Mouse (Mus musculus): ENCODE data around the gene B3gnt6. TPM values are rescaled to one million over a fixed set of nuclear protein-coding genes. Genes with fewer than 3 reads are reported as not detected.
A peak's percentile ranks its signal among the peaks of the same experiment; 100 is the strongest.

Gene B3gnt6
- total RNA-seq, 1 experiment from 2014 or later: not detected

DNA sequence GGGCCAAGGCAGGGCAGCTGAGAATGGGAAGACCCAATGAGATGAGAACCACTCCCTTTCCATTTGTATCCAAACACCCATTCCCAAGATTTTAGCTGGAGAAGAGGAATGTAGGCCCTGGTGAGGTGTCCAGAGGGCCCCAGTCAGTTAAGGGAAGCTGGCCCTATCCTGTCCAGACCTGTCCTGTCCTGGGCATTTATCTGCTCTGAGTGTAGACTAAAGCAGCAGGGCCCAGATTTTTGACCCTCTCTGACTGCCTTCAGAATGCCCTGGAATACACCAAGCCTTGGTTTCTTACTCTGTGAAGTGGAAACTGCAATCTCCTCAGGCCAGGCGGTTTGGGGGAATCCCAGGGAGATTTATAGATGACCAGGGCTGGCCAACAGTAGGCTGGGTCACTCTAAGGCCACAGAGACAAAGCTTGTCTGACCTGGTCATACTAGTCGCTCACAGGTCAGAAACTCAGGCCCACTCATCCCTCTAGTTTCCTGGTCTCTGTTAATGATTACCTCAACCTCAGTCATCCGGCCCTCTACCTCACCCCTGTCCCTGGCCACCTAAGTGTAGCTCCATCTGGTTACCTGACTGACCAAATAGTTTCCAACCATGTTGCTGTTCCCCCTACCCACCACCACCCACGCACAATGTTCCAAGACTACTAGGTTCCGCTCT lies 20.6 kb downstream of the B3gnt6 start:
- ATAC-seq (ENCODE audit: extremely low read depth, insufficient number of reproducible peaks, low FRiP score, poor library complexity, severe bottlenecking): no peak

DNA sequence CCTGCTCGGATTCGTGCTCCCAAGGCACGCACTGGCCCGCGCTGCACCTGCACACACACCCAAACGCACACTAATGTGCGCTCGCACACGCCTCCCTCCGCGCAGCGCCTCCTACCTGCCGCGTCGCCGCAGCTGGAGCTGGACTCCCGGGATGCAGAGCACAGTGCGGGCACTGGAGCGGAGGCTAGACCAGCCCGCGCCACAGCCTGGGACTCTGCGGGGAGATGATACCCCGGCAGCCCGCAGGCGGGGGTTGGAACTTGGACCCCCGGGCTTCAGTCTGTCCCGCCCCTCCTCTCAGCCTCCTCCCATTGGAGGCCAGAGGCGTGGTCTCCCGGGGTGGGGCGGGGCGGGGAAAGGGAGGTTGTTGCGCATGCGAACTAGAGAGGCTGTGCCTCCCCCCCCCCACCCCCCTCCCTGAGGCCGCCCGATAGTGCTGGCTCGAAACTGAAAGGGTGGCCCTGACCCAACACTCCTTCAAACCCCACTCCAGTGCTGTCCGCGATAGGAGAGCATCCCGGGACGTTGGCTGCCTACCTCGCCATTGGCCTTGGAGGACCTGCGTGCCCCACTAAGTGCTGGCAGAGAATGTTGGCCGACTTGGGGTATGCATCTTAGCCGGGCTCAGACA lies 21.2 kb downstream of the B3gnt6 start, which contains the start of gene Capn5:
Capn5 (minus strand) TSS at position 346 of the 631 bp plus-strand sequence.
- peak; percentile 65 for ATAC-seq (ENCODE audit: extremely low read depth, insufficient number of reproducible peaks, low FRiP score, poor library complexity, severe bottlenecking)

DNA sequence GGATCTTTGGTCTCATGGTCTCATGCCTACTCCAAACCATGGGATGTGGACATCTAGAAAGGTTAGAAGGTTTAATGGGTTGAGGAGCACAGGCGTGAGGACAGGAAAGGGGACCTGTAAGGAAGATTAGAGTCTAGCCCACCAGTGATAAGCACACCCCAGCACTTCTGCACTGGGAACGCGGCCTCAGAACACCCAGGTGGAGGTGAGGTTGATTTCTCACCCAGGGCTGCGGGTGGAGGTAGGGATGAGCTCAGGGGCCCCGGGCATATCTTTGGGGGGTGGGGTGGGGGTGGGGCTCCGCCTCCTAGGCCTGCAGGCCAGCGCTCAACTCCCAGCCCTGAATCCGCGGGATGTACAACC lies 21.7 kb downstream of the B3gnt6 start:
- no peak for ATAC-seq (ENCODE audit: extremely low read depth, insufficient number of reproducible peaks, low FRiP score, poor library complexity, severe bottlenecking)

DNA sequence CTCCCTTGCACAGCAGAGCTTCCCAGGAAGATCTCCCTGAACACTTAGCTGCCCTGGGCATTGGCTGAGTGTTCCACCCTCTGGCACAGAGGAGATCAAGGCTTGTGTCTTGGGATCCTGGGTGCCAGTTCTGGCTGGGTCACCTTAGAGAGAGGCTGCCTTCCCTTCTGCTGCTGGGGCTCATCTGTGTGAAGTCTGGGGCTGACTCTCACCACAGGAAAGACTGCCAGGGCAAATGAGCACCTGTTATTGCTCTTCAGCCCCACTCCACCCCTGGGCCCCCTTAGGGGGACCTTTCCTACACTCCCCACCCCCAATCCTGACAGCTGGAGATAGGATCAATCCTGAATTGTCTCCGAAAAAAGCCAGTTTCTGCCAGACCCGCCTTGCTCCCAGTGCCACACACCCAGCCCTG lies 22.2 kb downstream of the B3gnt6 start:
- ATAC-seq (ENCODE audit: extremely low read depth, insufficient number of reproducible peaks, low FRiP score, poor library complexity, severe bottlenecking): no peak

DNA sequence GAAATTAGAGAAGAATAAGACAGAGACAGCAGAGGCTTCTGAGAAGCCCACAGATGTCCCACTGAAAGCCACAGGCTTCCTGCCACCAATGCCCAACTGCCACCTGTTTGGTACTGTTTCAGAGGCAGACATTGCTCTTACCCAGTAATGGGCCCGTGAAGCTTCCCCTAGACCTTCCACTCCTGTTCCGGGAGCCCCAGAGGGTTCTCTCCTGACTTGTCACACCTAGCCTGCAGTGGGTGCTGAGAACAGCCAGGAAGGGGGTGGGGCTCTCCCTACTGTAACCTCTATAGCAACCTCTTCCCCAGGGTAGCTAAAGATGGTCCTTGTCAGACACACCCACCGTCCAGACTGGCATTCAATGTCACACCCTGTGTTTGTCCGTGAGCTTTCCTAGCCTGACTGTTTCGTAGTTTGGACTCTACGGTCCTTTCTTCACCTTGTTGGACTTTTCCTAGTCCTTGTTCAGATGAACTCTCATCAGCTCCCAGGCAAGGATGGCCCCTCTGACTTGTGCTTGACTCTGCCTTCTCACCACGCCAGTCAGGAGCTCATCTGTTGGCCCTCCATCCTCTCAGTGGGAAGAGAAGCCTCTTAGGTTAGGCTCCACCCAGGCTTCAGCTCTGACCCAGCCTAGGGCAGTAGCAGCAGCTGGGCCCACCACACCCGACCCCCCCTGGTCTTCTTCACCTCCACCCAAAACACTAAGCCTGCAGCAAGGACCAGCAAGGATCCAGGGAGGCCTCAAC lies 22.8 kb downstream of the B3gnt6 start:
- no peak for ATAC-seq (ENCODE audit: extremely low read depth, insufficient number of reproducible peaks, low FRiP score, poor library complexity, severe bottlenecking)

DNA sequence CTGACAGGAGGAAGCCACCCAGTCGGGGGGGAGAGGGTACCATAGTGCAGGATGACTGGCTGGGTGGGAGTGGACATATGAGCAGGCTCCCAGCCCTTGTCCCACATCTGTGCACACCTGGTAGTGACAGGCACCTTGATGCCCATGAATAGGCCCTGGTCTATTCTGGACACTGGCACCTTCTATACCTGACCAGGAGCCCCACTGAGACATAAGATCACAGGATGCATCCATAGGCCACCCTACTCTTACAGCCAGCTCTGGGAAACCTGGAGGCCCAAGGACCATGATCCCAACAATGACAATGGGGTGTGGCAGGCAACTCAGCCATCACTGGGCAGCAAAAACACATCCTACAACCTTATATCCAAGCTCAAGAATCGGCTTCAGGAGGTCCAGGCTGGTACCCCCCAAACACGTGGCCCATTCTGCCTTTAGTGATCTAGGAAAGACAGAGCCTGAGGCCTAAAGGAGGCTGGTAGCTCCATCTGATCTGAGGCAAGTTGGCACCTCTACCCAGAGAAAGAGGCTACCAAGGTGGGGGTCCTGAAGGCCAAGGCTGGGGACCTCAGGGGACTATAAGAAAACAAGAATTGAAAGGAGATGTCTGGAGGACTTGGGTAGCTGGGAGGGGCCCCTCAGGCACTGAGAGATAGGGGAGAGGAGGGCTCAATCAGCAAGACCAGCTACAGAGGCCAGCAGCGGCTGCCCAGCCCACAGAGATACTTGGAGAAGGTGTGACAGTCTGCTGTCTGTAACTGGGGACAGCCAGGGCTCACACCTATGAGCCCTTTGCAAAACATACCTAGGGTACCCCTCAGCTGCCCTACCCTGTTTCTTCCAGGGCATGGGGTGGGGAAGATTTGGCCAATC lies 24.2 kb downstream of the B3gnt6 start:
- ATAC-seq (ENCODE audit: extremely low read depth, insufficient number of reproducible peaks, low FRiP score, poor library complexity, severe bottlenecking): no peak

DNA sequence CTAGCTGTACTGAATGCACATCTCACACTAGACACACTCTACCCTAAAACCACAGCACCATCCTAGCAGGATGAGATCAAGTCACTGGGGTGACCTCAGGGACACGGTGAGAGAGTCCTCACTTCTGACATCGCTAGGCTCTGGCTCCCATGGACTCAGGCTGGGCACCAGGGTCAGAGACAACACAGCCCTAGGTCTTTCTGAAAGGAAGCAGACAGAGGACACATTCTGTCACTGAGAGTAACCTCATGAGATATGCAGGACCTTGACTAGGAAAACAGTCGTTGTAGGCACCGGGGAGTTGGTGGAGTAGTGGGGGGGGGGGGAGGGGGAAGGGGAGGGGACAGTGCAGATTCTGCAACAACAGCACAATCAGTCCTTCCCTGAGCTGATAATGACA lies 25.9 kb downstream of the B3gnt6 start:
- no peak for ATAC-seq (ENCODE audit: extremely low read depth, insufficient number of reproducible peaks, low FRiP score, poor library complexity, severe bottlenecking)

DNA sequence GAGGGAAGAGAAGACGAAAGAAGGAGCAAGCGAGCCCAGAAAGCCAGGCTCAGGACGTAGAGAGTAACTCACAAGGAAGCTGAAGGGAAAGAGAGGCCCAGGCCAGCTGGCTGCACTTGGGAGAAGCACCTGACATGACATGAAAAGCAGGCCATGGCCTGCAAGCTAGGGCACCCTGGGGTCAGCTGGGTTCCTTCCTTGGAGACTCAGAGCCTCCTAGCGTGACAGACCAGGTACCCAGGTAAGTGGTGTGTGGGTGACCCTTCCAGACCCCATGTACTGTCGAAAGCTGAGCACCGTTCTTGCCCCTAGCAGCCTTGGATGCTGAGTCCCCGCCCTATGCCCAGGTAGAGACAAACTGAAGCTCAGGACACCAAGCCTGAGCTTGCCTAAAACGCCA lies 26.6 kb downstream of the B3gnt6 start:
- ATAC-seq (ENCODE audit: extremely low read depth, insufficient number of reproducible peaks, low FRiP score, poor library complexity, severe bottlenecking): no peak

DNA sequence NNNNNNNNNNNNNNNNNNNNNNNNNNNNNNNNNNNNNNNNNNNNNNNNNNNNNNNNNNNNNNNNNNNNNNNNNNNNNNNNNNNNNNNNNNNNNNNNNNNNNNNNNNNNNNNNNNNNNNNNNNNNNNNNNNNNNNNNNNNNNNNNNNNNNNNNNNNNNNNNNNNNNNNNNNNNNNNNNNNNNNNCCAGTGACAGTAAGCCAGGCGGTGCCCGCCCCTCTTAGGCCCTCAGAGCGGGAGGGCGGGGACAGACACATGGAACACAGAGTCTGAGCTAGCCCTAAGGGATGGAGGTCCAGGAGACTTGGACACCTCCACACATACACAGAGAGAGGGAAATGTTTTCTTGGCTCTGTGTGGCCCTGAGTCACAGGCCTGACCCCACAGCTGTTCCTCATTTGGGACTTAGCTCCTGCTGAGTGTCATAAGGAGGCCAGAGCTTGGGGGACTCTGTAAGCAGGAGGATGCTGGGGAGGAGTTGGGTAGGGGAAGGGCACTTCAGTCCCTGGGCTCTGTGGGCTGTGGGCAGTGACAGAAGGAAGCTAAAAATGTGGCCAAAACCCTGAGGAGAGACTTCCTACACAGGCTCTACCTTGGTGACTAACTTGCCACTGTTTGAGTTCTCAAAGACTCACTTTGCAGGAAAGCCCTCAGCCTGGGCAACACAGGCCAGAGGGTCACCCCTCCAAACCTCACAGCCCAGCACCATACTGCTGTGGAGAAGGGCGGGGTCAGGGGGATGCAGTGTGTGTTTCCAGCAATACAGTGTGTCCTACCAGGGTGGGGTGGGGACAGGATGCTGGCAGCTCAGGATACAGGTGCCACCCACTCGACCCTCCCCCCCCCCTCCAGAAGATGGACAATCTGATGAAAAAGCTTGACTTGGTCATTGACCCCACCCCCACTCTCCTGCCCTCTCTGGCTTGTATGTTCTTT lies 27.9 kb downstream of the B3gnt6 start:
- no peak for ATAC-seq (ENCODE audit: extremely low read depth, insufficient number of reproducible peaks, low FRiP score, poor library complexity, severe bottlenecking)

DNA sequence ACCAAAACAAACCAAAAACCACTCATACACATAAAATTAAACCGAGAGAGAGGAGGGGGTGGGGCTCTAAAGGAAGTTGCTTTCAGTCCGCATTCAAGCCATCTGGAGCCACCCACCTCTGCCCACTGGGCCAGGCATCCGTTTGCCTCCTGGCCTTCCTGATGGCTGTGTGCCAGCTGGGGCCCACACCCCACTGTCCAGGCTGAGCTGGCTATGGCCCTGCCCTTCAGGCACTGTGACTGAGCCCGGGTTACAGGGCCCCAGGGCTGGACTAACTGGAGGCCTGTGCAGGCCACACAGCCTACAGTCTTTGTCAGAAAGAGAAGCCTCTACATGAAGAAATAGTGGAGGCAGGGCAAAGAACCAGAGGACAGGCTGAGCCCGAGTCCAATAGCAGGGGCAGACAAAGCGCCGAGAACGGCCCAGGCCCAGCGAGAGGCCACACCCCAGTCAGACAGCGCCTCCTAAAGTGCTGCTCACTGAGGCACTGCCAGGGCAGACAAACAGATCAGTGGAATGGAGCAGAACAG lies 34.2 kb downstream of the B3gnt6 start:
- peak; percentile 81 for ATAC-seq (ENCODE audit: extremely low read depth, insufficient number of reproducible peaks, low FRiP score, poor library complexity, severe bottlenecking)

DNA sequence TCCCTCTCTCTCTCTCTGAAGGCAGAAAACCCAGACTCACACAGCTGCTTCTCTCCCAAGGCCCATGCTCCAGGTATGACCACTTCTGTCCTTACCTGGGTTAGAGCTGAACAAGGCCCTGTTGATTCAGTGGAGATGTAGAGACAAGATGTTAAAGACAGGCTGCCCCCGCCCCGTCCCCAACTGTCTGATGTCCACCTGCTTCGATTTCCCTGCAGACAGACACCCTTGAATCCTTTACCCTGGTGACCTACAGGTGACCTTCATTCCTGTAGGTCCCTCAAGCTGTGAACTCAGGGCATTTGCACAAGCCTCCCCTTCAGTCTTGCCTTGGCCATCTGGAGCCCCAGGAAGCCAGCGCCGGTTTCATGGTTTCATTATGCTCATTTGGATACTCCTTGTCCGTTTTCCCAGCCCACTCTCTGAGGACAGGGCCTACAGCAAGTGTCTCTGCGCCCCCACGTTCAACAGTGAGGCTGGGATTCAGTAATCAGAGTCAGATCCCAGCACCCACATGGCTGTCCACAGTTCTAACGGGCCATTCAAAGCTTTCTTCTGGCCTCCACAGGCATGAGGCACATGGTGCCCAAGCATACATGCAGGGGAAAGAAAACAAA lies 34.8 kb downstream of the B3gnt6 start:
- no peak for ATAC-seq (ENCODE audit: extremely low read depth, insufficient number of reproducible peaks, low FRiP score, poor library complexity, severe bottlenecking)

DNA sequence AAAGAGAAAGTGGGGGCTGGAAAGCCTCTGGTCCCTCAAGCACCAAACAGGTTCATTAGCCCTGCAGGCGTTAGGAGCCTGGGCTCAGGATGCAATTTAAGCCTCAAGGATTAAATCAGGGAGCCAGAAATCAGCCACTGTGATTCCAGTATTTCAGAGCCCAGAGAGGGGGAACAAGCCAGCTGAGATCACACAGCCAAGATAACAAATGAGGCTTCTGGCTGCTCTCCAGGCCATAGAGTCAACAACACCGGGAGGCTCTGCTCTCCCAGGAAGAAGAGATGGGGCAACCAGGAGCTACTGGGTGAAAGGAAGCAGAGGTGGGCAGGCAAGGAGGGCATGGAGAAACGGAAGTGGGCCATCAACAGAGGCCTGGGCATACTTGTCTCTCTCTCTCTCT lies 35.6 kb downstream of the B3gnt6 start:
- no peak for ATAC-seq (ENCODE audit: extremely low read depth, insufficient number of reproducible peaks, low FRiP score, poor library complexity, severe bottlenecking)

DNA sequence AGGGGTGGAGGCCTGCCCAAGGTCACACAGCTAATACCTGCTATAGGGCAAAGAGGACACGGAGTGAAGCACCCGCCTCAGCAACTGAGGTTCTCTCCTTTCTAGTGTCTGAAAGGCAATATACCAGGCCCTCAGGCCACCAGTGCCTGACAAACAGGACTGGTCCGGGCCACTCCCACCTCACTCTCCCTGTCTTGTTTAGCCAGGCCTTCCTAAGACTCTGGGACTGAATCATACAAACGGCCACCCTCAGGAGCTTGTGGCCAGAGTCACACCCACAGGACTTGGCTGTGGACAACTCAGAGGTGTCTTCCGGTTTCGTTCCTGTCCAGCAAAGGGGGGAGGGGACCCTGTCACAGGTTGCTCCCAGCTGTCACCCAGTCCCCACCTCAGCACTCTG lies 37.0 kb downstream of the B3gnt6 start:
- ATAC-seq (ENCODE audit: extremely low read depth, insufficient number of reproducible peaks, low FRiP score, poor library complexity, severe bottlenecking): no peak

DNA sequence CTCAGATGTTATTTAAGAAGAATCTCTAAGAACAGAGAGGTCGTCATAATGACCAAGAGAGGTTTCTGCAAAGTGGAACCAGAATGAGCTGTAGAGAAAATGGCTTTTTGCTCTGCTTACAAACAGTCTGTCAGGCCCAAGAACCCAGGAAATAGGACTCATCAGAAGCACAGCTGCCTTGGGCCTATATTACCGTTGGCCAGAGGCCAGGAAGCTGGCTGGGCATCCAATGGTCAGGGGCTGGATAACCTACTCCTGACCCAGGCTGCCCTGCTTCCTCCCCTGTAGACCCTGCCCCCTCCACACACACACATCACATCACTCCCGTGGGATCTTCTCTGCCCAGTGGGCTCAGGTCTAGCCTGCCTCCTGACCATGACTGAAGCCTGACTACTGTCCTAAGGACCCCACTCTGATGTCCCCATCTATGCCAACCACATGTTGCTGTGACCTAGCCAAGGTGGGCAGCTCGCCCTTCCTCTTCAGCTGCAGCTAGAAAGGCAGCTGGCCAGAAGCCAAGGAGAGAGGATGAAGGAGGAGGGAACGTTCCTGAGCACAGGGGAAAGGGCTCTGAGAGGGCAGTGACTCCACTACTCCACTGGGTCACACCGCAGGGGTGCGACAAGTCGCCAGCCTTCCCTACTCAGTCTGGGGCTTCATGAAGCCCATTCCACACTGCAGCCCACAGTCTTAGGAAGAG lies 39.1 kb downstream of the B3gnt6 start:
- ATAC-seq (ENCODE audit: extremely low read depth, insufficient number of reproducible peaks, low FRiP score, poor library complexity, severe bottlenecking): no peak

DNA sequence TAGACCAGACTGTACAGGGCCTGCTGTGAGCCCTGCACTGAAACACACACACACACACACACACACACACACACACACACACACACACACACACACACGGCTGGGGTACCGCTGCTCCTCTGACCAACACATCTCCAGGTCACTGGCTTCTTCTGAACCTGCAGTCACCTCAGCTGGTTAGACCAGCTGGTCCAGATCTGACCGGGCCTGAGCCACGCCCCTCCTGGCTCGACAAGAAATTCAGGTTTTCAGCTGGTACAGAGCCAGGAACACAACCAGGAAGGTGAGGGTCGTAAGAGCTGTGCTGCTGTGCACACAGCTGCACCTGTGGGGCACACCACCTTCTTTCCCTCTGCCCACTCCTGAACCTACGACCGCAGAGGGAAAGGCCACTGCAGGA lies 40.8 kb downstream of the B3gnt6 start:
- no peak for ATAC-seq (ENCODE audit: extremely low read depth, insufficient number of reproducible peaks, low FRiP score, poor library complexity, severe bottlenecking)

DNA sequence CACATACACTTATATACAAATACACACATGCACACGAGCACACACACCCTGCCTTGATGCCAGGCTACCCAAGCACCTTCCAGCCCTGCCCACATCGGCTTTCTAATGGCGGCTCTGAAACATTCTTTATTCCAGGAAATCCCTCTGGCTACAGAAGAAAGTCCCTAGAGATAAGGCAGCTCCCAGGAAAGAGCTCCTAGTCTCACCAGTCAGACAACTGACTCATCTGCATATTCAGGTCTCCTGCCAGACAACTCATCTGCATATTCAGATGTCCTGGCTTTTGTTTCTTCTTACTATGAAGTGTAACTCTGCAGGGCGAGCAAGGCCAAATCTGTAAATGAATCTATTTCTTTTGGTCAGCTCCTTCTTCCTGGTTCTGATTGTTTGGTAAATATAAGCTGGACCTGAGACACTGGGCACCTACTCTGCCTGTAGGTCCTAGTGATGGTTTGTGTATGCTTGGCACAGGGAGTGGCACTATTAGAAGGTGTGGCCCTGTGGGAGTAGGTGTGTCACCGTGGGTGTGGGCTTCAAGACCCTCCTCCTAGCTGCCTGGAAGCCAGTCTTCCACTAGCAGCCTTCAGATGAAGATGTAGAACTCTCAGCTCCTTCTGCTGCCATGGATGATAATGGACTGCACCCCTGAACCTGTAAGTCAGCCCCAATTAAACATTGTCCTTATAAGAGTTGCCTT lies 41.5 kb downstream of the B3gnt6 start:
- no peak for ATAC-seq (ENCODE audit: extremely low read depth, insufficient number of reproducible peaks, low FRiP score, poor library complexity, severe bottlenecking)

DNA sequence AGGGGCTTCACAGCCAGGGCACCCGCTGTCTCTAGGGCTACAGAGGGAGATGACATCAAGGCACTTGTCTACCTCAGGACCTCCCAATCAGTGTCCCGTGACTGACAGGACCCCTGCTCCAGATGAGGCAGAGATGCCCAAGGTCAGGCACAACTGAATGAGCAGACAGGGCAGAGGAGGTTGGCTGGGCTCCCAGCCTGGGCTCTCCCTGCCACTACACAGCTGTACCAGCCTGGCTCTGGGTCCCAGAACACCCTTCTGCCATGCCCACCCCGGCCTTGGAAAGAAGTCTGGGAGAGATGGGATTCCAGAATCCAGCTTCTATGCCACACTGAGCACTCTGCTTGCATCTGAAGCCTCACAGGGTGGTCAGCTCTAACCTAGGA lies 43.0 kb downstream of the B3gnt6 start:
- no peak for ATAC-seq (ENCODE audit: extremely low read depth, insufficient number of reproducible peaks, low FRiP score, poor library complexity, severe bottlenecking)
